ENCODE assay signal across 8 mouse cellular contexts in genomic region chr8:111745591-111746418, GRCm38 (mm10). TPM values are rescaled to one million over a fixed set of nuclear protein-coding genes. Genes with fewer than 3 reads are reported as not detected.
A peak's percentile ranks its signal among the peaks of the same experiment; 100 is the strongest.
DNase-seq lines count a peak whose midpoint lies in the region; ATAC-seq and TF ChIP-seq lines count a peak whose summit lies in the region.

No protein-coding gene starts in this region.

- DNase-seq in heart, adult 11 months: peak; percentile 97
- DNase-seq in heart, postnatal 25 days (ENCODE audit: low spot score): no peak
- peak; percentile 70 for DNase-seq in cerebellum, adult 11-12 months
- peak; percentile 50 to 61 for DNase-seq in left cerebral cortex, adult 2 months (ENCODE audit: extremely low spot score in 1 of 2, low spot score in 2 of 2)
- peak; percentile 90 for DNase-seq in lung, postnatal 36 days

- no peaks in the 10 kb centered on the region for H3K9me3 ChIP-seq in forebrain, embryonic 16.5 days (ENCODE audit: control insufficient read depth, low read length)
- H3K9me3 ChIP-seq in hindbrain, embryonic 12.5 days (replicated peaks): no peaks in the 10 kb centered on the region
- H3K9me3 ChIP-seq in stomach, embryonic 15.5 days: no peaks in the 10 kb centered on the region

- no peak for TF ChIP-seq CTCF in left cerebral cortex, adult 2 months (IDR thresholded peaks at IDR 0.05)

- H3K4me1 ChIP-seq in forebrain, embryonic 16.5 days (replicated peaks; ENCODE audit: control insufficient read depth, insufficient read depth, low read length): peaks cover 43% of the 10 kb centered on the region
- H3K4me1 ChIP-seq in hindbrain, embryonic 12.5 days: peaks cover 47% of the 10 kb centered on the region
- H3K4me1 ChIP-seq in stomach, embryonic 15.5 days: peaks cover 46% of the 10 kb centered on the region

- H3K27me3 ChIP-seq in forebrain, embryonic 16.5 days (replicated peaks; ENCODE audit: control insufficient read depth, insufficient read depth, low read length): no peaks in the 10 kb centered on the region
- no peaks in the 10 kb centered on the region for H3K27me3 ChIP-seq in hindbrain, embryonic 12.5 days
- no peaks in the 10 kb centered on the region for H3K27me3 ChIP-seq in stomach, embryonic 15.5 days (replicated peaks)

- WGBS in forebrain, embryonic 16.5 days: 4% methylated on average over 23 of the region's 23 CpGs
- 6% methylated on average over 23 of the region's 23 CpGs for WGBS in hindbrain, embryonic 12.5 days
- WGBS in stomach, embryonic 15.5 days: 4% methylated on average over 23 of the region's 23 CpGs

- H3K4me3 ChIP-seq in forebrain, embryonic 16.5 days (replicated peaks; ENCODE audit: low read length): peak overlapping the region; percentile 20
- H3K4me3 ChIP-seq in hindbrain, embryonic 12.5 days: peak overlapping the region; percentile 12; the same call in 1 of the 2 replicates
- H3K4me3 ChIP-seq in left cerebral cortex, adult 2 months: peak overlapping the region; percentile 14; the same call in 1 of the 2 replicates
- peak overlapping the region; percentile 31 for H3K4me3 ChIP-seq in stomach, embryonic 15.5 days (replicated peaks)

- ATAC-seq in forebrain, embryonic 16.5 days: peak; percentile 76
- ATAC-seq in hindbrain, embryonic 12.5 days (ENCODE audit: low FRiP score): peak; percentile 46
- peak; percentile 69 for ATAC-seq in stomach, embryonic 15.5 days (ENCODE audit: insufficient read depth, low FRiP score, low read depth)

- peak overlapping the region; percentile 34; the same call in 1 of the 2 replicates for H3K9ac ChIP-seq in forebrain, embryonic 16.5 days (replicated peaks; ENCODE audit: low read depth, low read length)
- peak overlapping the region; percentile 38 for H3K9ac ChIP-seq in hindbrain, embryonic 12.5 days
- no peak overlapping the region for H3K9ac ChIP-seq in stomach, embryonic 15.5 days

- H3K36me3 ChIP-seq in forebrain, embryonic 16.5 days (ENCODE audit: control insufficient read depth, insufficient read depth): no peaks in the 10 kb centered on the region
- H3K36me3 ChIP-seq in hindbrain, embryonic 12.5 days: no peaks in the 10 kb centered on the region
- H3K36me3 ChIP-seq in stomach, embryonic 15.5 days: no peaks in the 10 kb centered on the region

- H3K4me2 ChIP-seq in forebrain, embryonic 16.5 days (ENCODE audit: low read length): peak overlapping the region; percentile 42
- H3K4me2 ChIP-seq in hindbrain, embryonic 12.5 days (replicated peaks): peak overlapping the region; percentile 45
- H3K4me2 ChIP-seq in stomach, embryonic 15.5 days: peak overlapping the region; percentile 56

- H3K27ac ChIP-seq in forebrain, embryonic 16.5 days (ENCODE audit: low read length): peak overlapping the region; percentile 70
- peak overlapping the region; percentile 57; the same call in 1 of the 2 replicates for H3K27ac ChIP-seq in hindbrain, embryonic 12.5 days
- peak overlapping the region; percentile 54 for H3K27ac ChIP-seq in left cerebral cortex, adult 2 months
- H3K27ac ChIP-seq in stomach, embryonic 15.5 days: peak overlapping the region; percentile 93

- intact Hi-C loops in heart, postnatal 25 days (cut with DNase I): no loop called here
- intact Hi-C loops in left cerebral cortex, adult 2 months (cut with DNase I): no loop called here

RNA-seq across cellular contexts. Expression of gene Bcar1, which starts 2.2 kb away (rescaled TPM):
- 10 to 100 TPM; 18.7 to 20.7 TPM for total RNA-seq in heart, postnatal 25 days (2021)
- polyA plus RNA-seq in forebrain, embryonic 16.5 days (2015; fragmentation: Nextera tagmentation; extraction: Ambion mirVana): 45.9 and 52.5 TPM in 2 replicates
- polyA plus RNA-seq in hindbrain, embryonic 12.5 days (2016; fragmentation: Nextera tagmentation; extraction: Ambion mirVana): 50.7 and 56.5 TPM in 2 replicates
- total RNA-seq in left cerebral cortex, adult 2 months (2021): 10 to 100 TPM; 49.3 to 54.2 TPM
- 38.7 and 39.7 TPM in 2 replicates for polyA plus RNA-seq in stomach, embryonic 15.5 days (2015; fragmentation: Nextera tagmentation; extraction: Ambion mirVana)

RNA-seq across cellular contexts. Expression of gene Ctrb1, which starts 55.0 kb away (rescaled TPM):
- total RNA-seq in heart, postnatal 25 days (2021): not detected
- not detected in 2 replicates for polyA plus RNA-seq in forebrain, embryonic 16.5 days (2015; fragmentation: Nextera tagmentation; extraction: Ambion mirVana)
- not detected in 2 replicates for polyA plus RNA-seq in hindbrain, embryonic 12.5 days (2016; fragmentation: Nextera tagmentation; extraction: Ambion mirVana)
- not detected for total RNA-seq in left cerebral cortex, adult 2 months (2021)
- polyA plus RNA-seq in stomach, embryonic 15.5 days (2015; fragmentation: Nextera tagmentation; extraction: Ambion mirVana): 3,283 and 4,119 TPM in 2 replicates

Comparison
In these comparisons a context has a peak if more than half of its experiments do, and no peak if none do; other contexts are left out.
1. RNA of gene Ctrb1, which starts 55.0 kb away (polyA plus RNA-seq): 3,283 to 4,119 TPM in stomach, embryonic 15.5 days; not detected in hindbrain, embryonic 12.5 days and not detected in forebrain, embryonic 16.5 days; every median in the first group is over 1,000 times any median in the second.
2. Peak in every context shown above with its lines, with median percentiles within 50 percentile points of each other: ATAC-seq, H3K27ac ChIP-seq, H3K4me2 ChIP-seq and H3K4me3 ChIP-seq.